Mouse (Mus musculus) neural tube, embryonic 14.5 days (tissue): ENCODE results near the gene U2af1l4. TPM values are rescaled to one million over a fixed set of nuclear protein-coding genes. Genes with fewer than 3 reads are reported as not detected.

Source experiments
- ATAC-seq: fragments of 200-750 bp; cut with Nextera tagmentation; 2 replicates; pipeline ENCODE4 v1.8.0; 2017; ENCODE audit warnings: low read depth, mild to moderate bottlenecking, moderate TSS enrichment, moderate library complexity
- H3K27ac ChIP-seq: fragments of 300-500 bp; sonication (generic); 2 replicates; pipeline ENCODE4 v1.5.1; 2014; ENCODE audit warnings: low read depth, mild to moderate bottlenecking, control low read depth, low read length, moderate library complexity, mixed read lengths
- H3K27me3 ChIP-seq: fragments of 300-500 bp; sonication (generic); 2 replicates; pipeline ENCODE4 v1.6.1; 2014; ENCODE audit warnings: low read length; ENCODE audit not compliant: control insufficient read depth, insufficient read depth
- H3K36me3 ChIP-seq: fragments of 300-500 bp; sonication (generic); 2 replicates; pipeline ENCODE4 v1.6.1; 2014; ENCODE audit warnings: low read length, mixed read lengths; ENCODE audit not compliant: control insufficient read depth, insufficient read depth
- H3K4me1 ChIP-seq: fragments of 300-500 bp; sonication (generic); 2 replicates; pipeline ENCODE4 v1.6.1; 2014; ENCODE audit warnings: low read length; ENCODE audit not compliant: control insufficient read depth, insufficient read depth
- H3K4me2 ChIP-seq: fragments of 300-500 bp; sonication (generic); 2 replicates; pipeline ENCODE4 v1.6.1; 2014; ENCODE audit warnings: mild to moderate bottlenecking, low read depth, low read length, control low read depth
- H3K4me3 ChIP-seq: fragments of 300-500 bp; sonication (generic); 2 replicates; pipeline ENCODE4 v1.5.1; 2014; ENCODE audit warnings: low read depth, low read length, control low read depth, mixed read lengths
- H3K9ac ChIP-seq: fragments of 300-500 bp; sonication (generic); replicated peaks from 2 replicates; pipeline ENCODE4 v1.6.1; 2014; ENCODE audit warnings: low read depth, mild to moderate bottlenecking, control low read depth, low read length, mixed read lengths
- H3K9me3 ChIP-seq: fragments of 300-500 bp; sonication (generic); 2 replicates; pipeline ENCODE4 v1.6.1; 2016; ENCODE audit warnings: low read length; ENCODE audit not compliant: control insufficient read depth
- WGBS: fragments of 180-500 bp; shearing (Covaris S2); extraction: QIAGEN DNeasy Blood & Tissue Kit; methylation state at CpG from one replicate; pipeline ENCODE4 v1.1.7; 2014; 5-methylcytosine and 5-hydroxymethylcytosine counted together
- polyA plus RNA-seq: library from polyadenylated mRNA; unstranded; fragments of >200 nt; fragmentation: Nextera tagmentation; extraction: Ambion mirVana; gene quantifications from 2 replicates; pipeline ENCODE4 v1.2.1, GENCODE M21; 2014

The U2af1l4 gene
- polyA plus RNA-seq, 1 experiment from 2014 or later = 99.6 TPM

- 91% methylated on average over 5 of the region's 5 CpGs for WGBS
- Histone ChIP-seq H3K4me2 (no peak overlapping the region), H3K9me3 (no peaks in the 10 kb centered on the region), H3K4me1 (no peaks in the 10 kb centered on the region), H3K9ac (no peak overlapping the region), H3K36me3 (peaks cover 89% of the 10 kb centered on the region), H3K27me3 (no peaks in the 10 kb centered on the region), H3K4me3 (no peak overlapping the region), H3K27ac (no peak overlapping the region)
- ATAC-seq = no peak
Observed at GRCm38 (mm10) chr7:30572389-30572788, 9.3 kb downstream of the U2af1l4 start.

GRCm38 (mm10) chr7:30572969-30573368 lies 9.9 kb downstream of the U2af1l4 start:
- H3K27ac ChIP-seq = no peak overlapping the region
- H3K36me3 ChIP-seq = peaks cover 92% of the 10 kb centered on the region
- H3K27me3 ChIP-seq = no peaks in the 10 kb centered on the region
- H3K4me1 ChIP-seq = no peaks in the 10 kb centered on the region
- no peaks in the 10 kb centered on the region for H3K9me3 ChIP-seq
- ATAC-seq = no peak
- H3K4me2 ChIP-seq = no peak overlapping the region
- H3K9ac ChIP-seq = no peak overlapping the region
- WGBS = 96% methylated on average over 2 of the region's 2 CpGs
- H3K4me3 ChIP-seq = no peak overlapping the region

GRCm38 (mm10) chr7:30579950-30580349 lies 16.8 kb downstream of the U2af1l4 start:
- no peak overlapping the region for H3K4me3 ChIP-seq
- WGBS = 95% methylated on average over 8 of the region's 8 CpGs
- no peaks in the 10 kb centered on the region for H3K4me1 ChIP-seq
- H3K36me3 ChIP-seq = peaks cover 95% of the 10 kb centered on the region
- ATAC-seq = no peak
- H3K9ac ChIP-seq = no peak overlapping the region
- no peaks in the 10 kb centered on the region for H3K9me3 ChIP-seq
- no peak overlapping the region for H3K4me2 ChIP-seq
- no peak overlapping the region for H3K27ac ChIP-seq
- H3K27me3 ChIP-seq = no peaks in the 10 kb centered on the region

GRCm38 (mm10) chr7:30581547-30581946 lies 18.4 kb downstream of the U2af1l4 start:
- no peak for ATAC-seq
- Histone ChIP-seq H3K9ac (no peak overlapping the region), H3K36me3 (peaks cover 94% of the 10 kb centered on the region), H3K4me1 (peaks cover 1% of the 10 kb centered on the region; the same call in 1 of the 2 replicates), H3K27me3 (no peaks in the 10 kb centered on the region), H3K27ac (no peak overlapping the region), H3K9me3 (no peaks in the 10 kb centered on the region), H3K4me2 (no peak overlapping the region), H3K4me3 (no peak overlapping the region)
- WGBS = 97% methylated on average over 16 of the region's 16 CpGs

GRCm38 (mm10) chr7:30584339-30584738 lies 21.2 kb downstream of the U2af1l4 start:
- Histone ChIP-seq H3K27ac (no peak overlapping the region), H3K4me3 (no peak overlapping the region), H3K27me3 (peaks cover 3% of the 10 kb centered on the region; the same call in 1 of the 2 replicates), H3K9ac (no peak overlapping the region), H3K4me2 (no peak overlapping the region), H3K36me3 (peaks cover 69% of the 10 kb centered on the region), H3K9me3 (no peaks in the 10 kb centered on the region), H3K4me1 (peaks cover 13% of the 10 kb centered on the region)
- WGBS = 93% methylated on average over 10 of the region's 10 CpGs
- ATAC-seq = no peak

- no peak for ATAC-seq
- peaks cover 3% of the 10 kb centered on the region; the same call in 1 of the 2 replicates for H3K27me3 ChIP-seq
- H3K4me1 ChIP-seq = peaks cover 13% of the 10 kb centered on the region
- H3K4me2 ChIP-seq = no peak overlapping the region
- H3K9me3 ChIP-seq = no peaks in the 10 kb centered on the region
- H3K27ac ChIP-seq = no peak overlapping the region
- peaks cover 60% of the 10 kb centered on the region for H3K36me3 ChIP-seq
- WGBS = 97% methylated on average over 7 of the region's 7 CpGs
- no peak overlapping the region for H3K4me3 ChIP-seq
- H3K9ac ChIP-seq = no peak overlapping the region
Observed at GRCm38 (mm10) chr7:30585170-30585569, 22.1 kb downstream of the U2af1l4 start.

- no peak overlapping the region for H3K4me3 ChIP-seq
- H3K9ac ChIP-seq = no peak overlapping the region
- no peak overlapping the region for H3K27ac ChIP-seq
- H3K27me3 ChIP-seq = peaks cover 3% of the 10 kb centered on the region; the same call in 1 of the 2 replicates
- no peak for ATAC-seq
- peaks cover 50% of the 10 kb centered on the region for H3K36me3 ChIP-seq
- peak overlapping the region; percentile 97; the same call in 1 of the 2 replicates for H3K4me2 ChIP-seq
- no peaks in the 10 kb centered on the region for H3K9me3 ChIP-seq
- H3K4me1 ChIP-seq = peaks cover 13% of the 10 kb centered on the region
- 91% methylated on average over 28 of the region's 28 CpGs for WGBS
Observed at GRCm38 (mm10) chr7:30586455-30587020, 23.4 kb downstream of the U2af1l4 start.

- no peaks in the 10 kb centered on the region for H3K9me3 ChIP-seq
- H3K36me3 ChIP-seq = peaks cover 36% of the 10 kb centered on the region
- H3K27ac ChIP-seq = peak overlapping the region; percentile 92
- peak overlapping the region; percentile 96 for H3K9ac ChIP-seq
- H3K27me3 ChIP-seq = peaks cover 3% of the 10 kb centered on the region; the same call in 1 of the 2 replicates
- peak overlapping the region; percentile 93 for H3K4me3 ChIP-seq
- WGBS = under 1% methylated on average over 54 of the region's 67 CpGs
- peak; percentile 36 for ATAC-seq
- H3K4me2 ChIP-seq = peak overlapping the region; percentile 97
- H3K4me1 ChIP-seq = peaks cover 13% of the 10 kb centered on the region
Observed at GRCm38 (mm10) chr7:30587842-30588667, 25.0 kb downstream of the U2af1l4 start.
